Mouse (Mus musculus) neutrophil, adult 5-6 weeks (primary cell): ENCODE results near the gene Gm2075. TPM values are rescaled to one million over a fixed set of nuclear protein-coding genes. Genes with fewer than 3 reads are reported as not detected.
"Not testable (repeated sequence)": the region's sequence is repeated elsewhere in the genome, so short reads cannot be mapped to it uniquely, and the experiment has no call there.

ENCODE experiments used
- ATAC-seq: fragments of 151-379, 151-347 bp; 2 replicates; pipeline ENCODE4 v1.8.0; 2017; ENCODE audit warnings: mild to moderate bottlenecking, moderate TSS enrichment; ENCODE audit not compliant: insufficient number of reproducible peaks, poor library complexity, low FRiP score, severe bottlenecking; ENCODE audit errors: extremely low read depth
- total RNA-seq: library from RNA; stranded (forward); fragments of 200-1000 nt; gene quantifications from 2 replicates; pipeline ENCODE4 v1.2.3, GENCODE M21; 2017

Gm2075 gene
- total RNA-seq = not detected in 2 replicates

DNA sequence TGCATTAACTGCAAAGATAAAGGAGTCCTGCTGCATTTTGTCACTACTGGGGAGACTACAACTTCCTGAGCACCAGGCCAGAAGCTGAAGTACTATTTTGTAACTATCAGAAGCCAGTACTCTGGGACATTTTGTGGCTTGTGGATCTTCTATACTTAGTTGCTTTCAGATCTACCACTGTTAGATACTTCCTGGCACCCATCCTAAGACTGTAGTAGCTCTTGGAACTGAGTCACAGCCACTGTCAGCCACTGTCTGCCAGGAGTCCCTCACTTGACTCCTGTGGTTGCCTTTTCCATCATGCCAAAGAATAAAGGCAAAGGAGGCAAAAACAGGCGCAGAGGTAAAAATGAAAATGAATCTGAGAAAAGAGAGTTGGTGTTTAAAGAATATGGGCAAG, at the start of gene Gm2075:
Gene Gm2075 (plus strand): TSS at position 301 of the 400 bp plus-strand sequence.
- ATAC-seq = not testable (repeated sequence)

DNA sequence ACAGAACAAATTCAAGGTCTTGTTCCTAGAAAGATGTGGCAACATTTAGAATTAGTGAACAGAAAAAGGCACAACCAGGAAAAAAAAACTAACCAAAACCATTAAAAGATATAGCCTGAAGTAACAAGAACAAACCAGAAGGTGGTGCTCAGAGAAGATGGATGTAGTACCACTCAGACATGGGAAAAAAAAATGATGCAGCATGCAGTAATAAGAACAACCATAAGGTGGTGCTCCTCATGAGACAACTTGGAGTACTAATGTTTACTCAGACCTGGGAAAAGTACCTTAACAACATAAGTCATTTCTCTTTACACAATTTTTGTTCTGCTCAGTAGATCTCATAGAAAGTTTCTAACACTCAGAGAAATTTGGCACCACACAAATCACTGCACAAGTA, 27.6 kb upstream of the Gm2075 start:
- not testable (repeated sequence) for ATAC-seq

DNA sequence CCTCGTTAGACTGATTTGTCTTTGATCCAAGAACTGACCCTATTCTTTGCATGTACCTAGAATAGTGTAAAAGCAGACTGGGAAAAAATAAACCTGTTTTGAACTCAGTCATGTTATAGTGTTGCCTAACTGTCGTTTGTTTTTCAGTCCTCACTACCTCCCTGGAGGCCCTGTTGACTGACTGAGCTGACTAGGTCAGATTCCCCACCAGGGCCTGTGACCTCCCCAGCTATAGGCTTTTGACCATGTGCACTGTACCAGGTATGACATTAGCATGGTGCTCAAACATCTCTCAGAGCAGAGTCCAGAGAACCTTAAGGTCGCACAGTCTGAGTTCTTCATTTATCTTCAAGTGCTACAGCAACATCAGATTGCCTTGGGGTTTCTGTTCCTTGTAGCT, 7.5 kb upstream of the Gm2075 start:
- ATAC-seq = not testable (repeated sequence)

DNA sequence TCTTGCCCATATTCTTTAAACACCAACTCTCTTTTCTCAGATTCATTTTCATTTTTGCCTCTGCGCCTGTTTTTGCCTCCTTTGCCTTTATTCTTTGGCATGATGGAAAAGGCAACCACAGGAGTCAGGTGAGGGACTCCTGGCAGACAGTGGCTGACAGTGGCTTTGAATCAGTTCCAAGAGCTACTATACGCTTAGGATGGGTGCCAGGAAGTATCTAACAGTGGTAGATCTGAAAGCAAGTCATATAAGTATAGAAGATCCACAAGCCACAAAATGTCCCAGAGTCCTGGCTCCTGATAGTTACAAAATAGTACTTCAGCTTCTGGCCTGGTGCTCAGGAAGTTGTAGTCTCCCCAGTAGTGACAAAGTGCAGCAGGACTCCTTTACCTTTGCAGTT, 7.0 kb downstream of the Gm2075 start, which contains the start of gene Gm6803:
Gene Gm6803 (minus strand): TSS at position 101 of the 400 bp plus-strand sequence.
- not testable (repeated sequence) for ATAC-seq

DNA sequence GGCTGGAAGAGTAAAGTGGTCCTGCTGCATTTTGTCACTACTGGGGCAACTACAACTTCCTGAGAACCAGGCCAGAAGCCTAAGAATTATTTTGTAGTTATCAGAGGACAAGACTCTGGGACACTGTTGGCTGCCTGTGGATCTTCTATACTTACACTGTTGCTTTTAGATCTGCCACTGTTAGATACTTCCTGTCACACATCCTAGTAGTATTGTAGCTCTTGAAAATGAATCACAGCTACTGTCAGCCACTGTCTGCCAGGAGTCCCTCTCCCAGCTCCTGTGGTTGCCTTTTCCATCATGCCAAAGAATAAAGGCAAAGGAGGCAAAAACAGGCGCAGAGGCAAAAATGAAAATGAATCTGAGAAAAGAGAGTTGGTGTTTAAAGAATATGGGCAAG, 15.1 kb downstream of the Gm2075 start, which contains the start of gene Gm2056:
Gene Gm2056 (plus strand): TSS at position 301 of the 400 bp plus-strand sequence.
- ATAC-seq = not testable (repeated sequence)

DNA sequence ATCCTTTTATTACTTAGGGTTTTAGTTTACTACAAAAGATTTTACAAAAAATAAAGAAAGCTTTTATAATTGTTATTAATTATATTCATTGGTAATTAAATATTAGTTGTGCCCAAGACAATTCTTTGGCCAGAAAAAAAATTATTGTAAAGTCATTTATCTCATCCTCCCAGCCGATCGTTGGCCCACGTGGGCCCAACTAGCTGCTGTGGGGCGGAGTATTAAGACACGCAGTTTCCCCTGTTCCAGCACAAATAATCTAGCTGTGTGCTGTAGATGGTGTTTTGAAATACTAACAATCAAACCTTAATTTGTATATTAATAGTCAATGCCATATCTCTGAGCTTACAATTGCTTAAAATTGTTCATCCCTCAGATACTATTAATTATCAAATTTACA, 20.6 kb downstream of the Gm2075 start:
- not testable (repeated sequence) for ATAC-seq

DNA sequence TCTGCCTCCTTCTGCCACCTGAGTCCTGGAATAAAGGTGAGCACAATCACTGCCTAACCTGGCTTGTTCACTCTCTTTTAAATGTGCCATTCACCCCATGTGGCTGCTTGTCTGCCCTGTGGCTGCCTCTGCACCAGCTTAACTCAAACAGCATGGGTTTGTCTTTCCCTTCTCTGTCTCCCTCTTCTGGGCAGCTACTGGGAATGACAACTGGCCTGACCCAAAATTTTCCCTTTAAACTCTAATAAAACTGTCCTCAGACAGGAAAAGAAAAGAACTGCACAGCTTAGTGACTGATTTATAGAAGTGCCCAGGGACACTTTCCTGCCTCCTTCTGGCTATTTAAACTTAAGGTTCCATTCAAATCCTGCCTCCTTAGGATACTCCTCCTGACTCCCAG, 27.4 kb downstream of the Gm2075 start:
- ATAC-seq = not testable (repeated sequence)

DNA sequence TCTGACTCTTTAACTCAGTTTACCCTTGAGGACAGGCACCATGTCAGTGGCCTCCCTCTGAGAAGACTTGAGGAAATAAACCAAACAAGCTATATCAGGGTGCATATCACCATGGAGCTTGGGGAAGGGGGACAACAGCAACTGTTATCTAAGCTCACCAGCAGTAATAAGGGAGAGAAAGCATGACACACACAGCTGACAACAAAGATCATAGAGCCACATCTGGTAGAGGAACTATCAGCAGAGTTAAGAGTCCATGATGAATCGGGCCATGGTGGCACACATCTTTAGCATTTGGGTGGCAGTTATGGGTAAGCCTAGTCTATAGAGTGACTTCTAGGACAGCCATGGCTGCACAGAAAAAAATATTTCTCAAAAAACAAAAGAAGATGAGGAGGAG, 28.1 kb downstream of the Gm2075 start:
- not testable (repeated sequence) for ATAC-seq

DNA sequence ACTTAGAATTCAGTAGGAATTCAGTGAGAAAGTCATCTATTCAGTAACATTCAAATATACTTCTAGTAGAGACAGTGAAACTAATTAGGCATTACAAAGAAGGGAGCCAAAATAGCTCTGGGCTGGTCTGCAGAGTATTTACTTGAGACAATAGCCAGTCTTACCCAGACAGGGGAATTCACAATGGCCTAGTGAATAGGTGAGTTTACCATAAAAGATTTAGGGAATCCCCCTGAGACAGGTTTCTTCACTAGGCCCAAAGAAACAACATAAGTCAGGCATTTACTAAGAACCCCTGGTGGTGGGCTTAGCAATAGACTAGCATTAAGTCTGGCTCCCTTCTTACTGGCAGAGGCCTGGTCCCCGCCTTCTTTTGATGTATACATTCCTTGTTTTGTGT, 33.6 kb downstream of the Gm2075 start:
- not testable (repeated sequence) for ATAC-seq

Other genes with a start within 250 kb of the Gm2075 start
- gene Gm21319, start 236.1 kb upstream of the Gm2075 start, total RNA-seq = not detected in 2 replicates
- gene Gm21936, start 216.3 kb upstream of the Gm2075 start, total RNA-seq = not detected in 2 replicates
- not detected in 2 replicates for gene BB287469, start 195.3 kb upstream of the Gm2075 start, total RNA-seq
- gene Gm2001, start 169.5 kb upstream of the Gm2075 start, total RNA-seq = not detected in 2 replicates
- not detected in 2 replicates for gene Gm2016, start 137.8 kb upstream of the Gm2075 start, total RNA-seq
- gene Gm2022, start 116.5 kb upstream of the Gm2075 start, total RNA-seq = not detected in 2 replicates
- not detected in 2 replicates for gene Gm2035, start 92.0 kb upstream of the Gm2075 start, total RNA-seq
- gene Gm2042, start 57.8 kb upstream of the Gm2075 start, total RNA-seq = not detected in 2 replicates
- not detected in 2 replicates for gene Gm6803, start 6.9 kb downstream of the Gm2075 start, total RNA-seq
- not detected in 2 replicates for gene Gm2056, start 15.2 kb downstream of the Gm2075 start, total RNA-seq
- gene Gm16368, start 71.8 kb downstream of the Gm2075 start, total RNA-seq = not detected in 2 replicates
- gene Gm10436, start 170.3 kb downstream of the Gm2075 start, total RNA-seq = not detected in 2 replicates
- gene Gm8332, start 238.3 kb downstream of the Gm2075 start, total RNA-seq = not detected in 2 replicates